Mouse (Mus musculus) neural tube, embryonic 13.5 days (tissue): ENCODE data around the gene Ces1a. TPM values are rescaled to one million over a fixed set of nuclear protein-coding genes. Genes with fewer than 3 reads are reported as not detected.

Source experiments
- ATAC-seq: fragments of 200-750 bp; cut with Nextera tagmentation; 2 replicates; pipeline ENCODE4 v1.8.0; 2017; ENCODE audit warnings: low read depth, mild to moderate bottlenecking, moderate TSS enrichment, moderate library complexity
- H3K27ac ChIP-seq: fragments of 300-500 bp; sonication (generic); replicated peaks from 2 replicates; pipeline ENCODE4 v1.5.1; 2015; ENCODE audit warnings: moderate library complexity, mild to moderate bottlenecking, inconsistent platforms
- H3K27me3 ChIP-seq: fragments of 300-500 bp; sonication (generic); 2 replicates; pipeline ENCODE4 v1.6.1; 2015; ENCODE audit warnings: mild to moderate bottlenecking, inconsistent platforms
- H3K36me3 ChIP-seq: fragments of 300-500 bp; sonication (generic); 2 replicates; pipeline ENCODE4 v1.6.1; 2015; ENCODE audit warnings: mild to moderate bottlenecking, inconsistent platforms
- H3K4me1 ChIP-seq: fragments of 300-500 bp; sonication (generic); replicated peaks from 2 replicates; pipeline ENCODE4 v1.6.1; 2015; ENCODE audit warnings: inconsistent platforms
- H3K4me2 ChIP-seq: fragments of 300-500 bp; sonication (generic); 2 replicates; pipeline ENCODE4 v1.6.1; 2015; ENCODE audit warnings: inconsistent platforms, mild to moderate bottlenecking, moderate library complexity
- H3K4me3 ChIP-seq: fragments of 300-500 bp; sonication (generic); 2 replicates; pipeline ENCODE4 v1.5.1; 2015; ENCODE audit warnings: mild to moderate bottlenecking, inconsistent platforms
- H3K9ac ChIP-seq: fragments of 300-500 bp; sonication (generic); 2 replicates; pipeline ENCODE4 v1.6.1; 2015; ENCODE audit warnings: moderate library complexity, mild to moderate bottlenecking, inconsistent platforms
- H3K9me3 ChIP-seq: fragments of 300-500 bp; sonication (generic); 2 replicates; pipeline ENCODE4 v1.6.1; 2016; ENCODE audit warnings: inconsistent platforms
- WGBS: fragments of 180-500 bp; shearing (Covaris S2); methylation state at CpG from one replicate; pipeline ENCODE4 v1.1.7; 2015; 5-methylcytosine and 5-hydroxymethylcytosine counted together
- polyA plus RNA-seq: library from polyadenylated mRNA; unstranded; fragments of >200 nt; fragmentation: Nextera tagmentation; extraction: Ambion mirVana; gene quantifications from 2 replicates; pipeline ENCODE4 v1.2.1, GENCODE M21; 2015

Gene Ces1a
- not detected in 2 replicates for polyA plus RNA-seq

DNA sequence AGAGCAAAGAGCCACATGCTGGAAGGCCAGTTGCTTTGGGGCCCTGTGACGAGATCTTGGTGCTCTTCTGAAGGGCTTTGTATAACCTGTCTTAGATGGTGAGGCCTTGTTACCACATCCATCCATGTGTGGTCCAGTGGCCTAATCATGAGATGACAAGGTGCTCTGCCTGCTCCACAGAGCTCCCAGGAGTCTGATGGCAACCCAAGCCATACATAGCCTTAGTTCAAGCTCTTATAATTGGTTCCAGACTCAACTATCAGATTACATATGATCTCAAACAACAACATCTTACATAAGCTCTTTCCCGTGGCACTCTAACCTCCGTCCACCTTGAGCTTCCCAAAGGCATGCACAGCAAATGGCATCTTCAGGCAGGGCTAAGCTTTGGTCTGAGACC is at the start of gene Ces1a:
Gene Ces1a (minus strand): TSS at position 101 of the 400 bp plus-strand sequence.
- Histone ChIP-seq H3K36me3 (no peaks in the 10 kb centered on the region), H3K27ac (no peak within 1 kb of the TSS), H3K9ac (no peak within 1 kb of the TSS), H3K4me2 (no peak within 1 kb of the TSS), H3K4me3 (no peak within 1 kb of the TSS), H3K9me3 (no peaks in the 10 kb centered on the region), H3K27me3 (no peaks in the 10 kb centered on the region), H3K4me1 (no peaks in the 10 kb centered on the region)
- WGBS: 82% methylated on average over 3 of the region's 3 CpGs
- ATAC-seq: no peak

DNA sequence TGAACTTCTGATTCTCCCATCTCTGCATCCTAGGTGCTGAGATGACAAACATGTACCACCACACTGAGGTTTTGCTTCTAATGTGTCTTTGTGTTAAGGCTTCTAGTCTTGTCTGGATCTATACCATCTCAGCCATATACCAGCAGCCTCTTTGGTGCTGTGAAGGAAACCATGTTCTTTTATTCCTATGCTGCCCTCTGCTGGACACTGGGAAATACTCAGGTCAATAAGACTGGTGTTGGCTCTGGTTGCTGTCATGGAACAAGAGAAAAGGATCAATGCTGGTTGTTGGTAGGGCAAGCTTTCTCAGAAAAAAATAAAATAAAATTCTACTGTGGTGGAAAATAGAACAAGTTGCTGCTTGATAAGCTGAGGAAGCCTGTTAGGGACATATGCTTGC is 47.4 kb upstream of the Ces1a start:
- H3K9me3 ChIP-seq: no peaks in the 10 kb centered on the region
- H3K27ac ChIP-seq: no peak overlapping the region
- H3K4me2 ChIP-seq: no peak overlapping the region
- no peak; the same call in 1 of the 2 replicates for ATAC-seq
- H3K9ac ChIP-seq: no peak overlapping the region
- H3K27me3 ChIP-seq: no peaks in the 10 kb centered on the region
- H3K4me3 ChIP-seq: no peak overlapping the region
- no peaks in the 10 kb centered on the region for H3K4me1 ChIP-seq
- H3K36me3 ChIP-seq: no peaks in the 10 kb centered on the region

DNA sequence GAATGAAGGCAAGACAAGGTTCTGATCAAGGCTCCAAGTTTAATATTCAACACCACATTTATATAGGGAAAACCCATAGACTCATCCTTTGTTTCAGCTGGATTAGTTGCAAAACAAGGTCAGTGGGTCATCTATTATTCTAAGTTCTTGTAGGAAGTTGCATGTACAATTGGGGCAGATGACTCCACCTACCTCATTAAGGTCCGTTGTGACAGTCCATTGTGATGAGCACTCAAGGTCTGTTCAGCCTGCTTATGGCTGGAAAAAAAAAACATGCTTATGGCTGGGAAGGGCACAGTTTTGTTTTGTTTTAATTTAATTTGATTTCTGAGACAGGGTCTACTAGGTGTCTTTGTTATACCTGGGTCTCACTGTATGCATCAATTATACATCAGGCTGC is 43.3 kb upstream of the Ces1a start:
- Histone ChIP-seq H3K9ac (no peak overlapping the region), H3K27ac (no peak overlapping the region), H3K4me1 (peaks cover 7% of the 10 kb centered on the region; the same call in 1 of the 2 replicates), H3K27me3 (no peaks in the 10 kb centered on the region), H3K36me3 (no peaks in the 10 kb centered on the region), H3K9me3 (no peaks in the 10 kb centered on the region), H3K4me2 (no peak overlapping the region), H3K4me3 (no peak overlapping the region)
- no peak for ATAC-seq
- 69% methylated on average over 1 of the region's 1 CpGs for WGBS

DNA sequence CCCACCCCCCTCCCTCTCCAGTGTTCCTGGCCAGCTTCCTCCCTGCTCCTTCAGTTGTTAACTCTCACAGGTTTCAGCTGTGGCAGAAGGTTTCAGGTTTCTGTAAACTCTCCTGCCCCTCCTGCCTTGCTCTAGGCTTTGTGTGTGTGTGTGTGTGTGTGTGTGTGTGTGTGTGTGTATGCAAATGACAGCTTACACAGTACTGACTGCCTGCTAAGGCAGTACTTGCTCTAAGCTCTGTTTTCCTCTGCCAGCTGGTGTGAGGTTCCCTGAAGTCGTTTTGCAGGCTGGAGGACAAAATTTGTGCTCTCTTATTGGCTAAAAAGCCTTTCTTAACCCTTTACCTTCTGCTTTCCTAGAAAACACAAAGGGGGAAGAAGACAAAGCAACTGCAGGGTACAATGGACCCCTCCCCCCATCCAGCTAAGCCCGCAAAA is 40.7 kb upstream of the Ces1a start:
- Histone ChIP-seq H3K9ac (no peak overlapping the region), H3K27me3 (no peaks in the 10 kb centered on the region)
- ATAC-seq: no peak

DNA sequence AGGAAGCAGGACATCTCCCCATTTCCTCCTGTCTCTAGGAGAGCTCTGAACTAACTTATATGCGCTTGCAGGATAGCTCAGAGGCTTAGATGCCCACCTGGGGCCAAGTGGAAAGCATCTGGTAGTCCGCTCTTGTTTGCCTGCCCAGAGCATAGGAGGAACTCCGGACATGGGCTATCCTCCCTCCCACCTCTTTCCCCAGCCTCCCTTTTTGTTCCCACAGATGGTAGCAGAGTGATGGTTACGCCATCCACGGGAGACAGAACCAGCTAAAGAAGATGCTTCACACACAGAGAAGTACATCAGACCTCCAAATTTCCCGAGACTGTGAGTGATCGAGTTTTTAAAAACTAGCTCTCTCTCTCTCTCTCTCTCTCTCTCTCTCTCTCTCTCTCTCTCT is 40.2 kb upstream of the Ces1a start:
- no peaks in the 10 kb centered on the region for H3K9me3 ChIP-seq
- no peak overlapping the region for H3K27ac ChIP-seq
- no peak overlapping the region for H3K4me2 ChIP-seq
- H3K4me3 ChIP-seq: no peak overlapping the region
- H3K36me3 ChIP-seq: no peaks in the 10 kb centered on the region
- H3K4me1 ChIP-seq: peaks cover 7% of the 10 kb centered on the region; the same call in 1 of the 2 replicates
- H3K27me3 ChIP-seq: no peaks in the 10 kb centered on the region
- ATAC-seq: no peak
- no peak overlapping the region for H3K9ac ChIP-seq
- 34% methylated on average over 7 of the region's 7 CpGs for WGBS

More for the DNA sequence above, 40.7 kb upstream of the Ces1a start:
- Histone ChIP-seq H3K4me2 (no peak overlapping the region), H3K4me3 (no peak overlapping the region), H3K4me1 (peaks cover 7% of the 10 kb centered on the region; the same call in 1 of the 2 replicates), H3K27ac (no peak overlapping the region), H3K9me3 (no peaks in the 10 kb centered on the region), H3K36me3 (no peaks in the 10 kb centered on the region)
- 7% methylated on average over 2 of the region's 2 CpGs for WGBS

DNA sequence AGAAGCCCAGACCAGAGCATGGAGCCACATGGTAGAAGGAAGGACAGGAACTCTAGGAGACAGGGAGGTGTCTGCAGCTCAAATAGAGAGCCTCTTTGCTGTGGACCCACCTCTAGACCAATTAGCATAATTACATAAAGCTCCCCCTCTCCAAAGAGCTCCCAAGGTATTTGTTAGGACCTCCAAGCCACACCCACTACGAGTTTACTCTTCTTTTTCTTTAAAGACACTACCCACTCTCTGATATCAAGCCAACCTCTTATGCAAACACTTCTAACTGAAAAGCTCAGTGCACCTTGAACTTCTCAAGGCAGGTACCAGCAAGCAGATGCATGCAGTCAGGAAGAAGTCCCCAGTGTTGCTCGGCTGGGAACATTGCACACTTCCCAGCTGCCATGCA is 31.9 kb upstream of the Ces1a start, which contains the start of gene Ces1b:
Gene Ces1b (minus strand): TSS at position 131 of the 400 bp plus-strand sequence.
- WGBS: 83% methylated on average over 2 of the region's 2 CpGs
- no peak for ATAC-seq
- H3K27me3 ChIP-seq: no peaks in the 10 kb centered on the region
- no peaks in the 10 kb centered on the region for H3K4me1 ChIP-seq
- H3K36me3 ChIP-seq: no peaks in the 10 kb centered on the region
- H3K9me3 ChIP-seq: no peaks in the 10 kb centered on the region
- H3K27ac ChIP-seq: no peak within 1 kb of the TSS
- H3K4me3 ChIP-seq: no peak within 1 kb of the TSS
- no peak within 1 kb of the TSS for H3K4me2 ChIP-seq
- H3K9ac ChIP-seq: no peak within 1 kb of the TSS

DNA sequence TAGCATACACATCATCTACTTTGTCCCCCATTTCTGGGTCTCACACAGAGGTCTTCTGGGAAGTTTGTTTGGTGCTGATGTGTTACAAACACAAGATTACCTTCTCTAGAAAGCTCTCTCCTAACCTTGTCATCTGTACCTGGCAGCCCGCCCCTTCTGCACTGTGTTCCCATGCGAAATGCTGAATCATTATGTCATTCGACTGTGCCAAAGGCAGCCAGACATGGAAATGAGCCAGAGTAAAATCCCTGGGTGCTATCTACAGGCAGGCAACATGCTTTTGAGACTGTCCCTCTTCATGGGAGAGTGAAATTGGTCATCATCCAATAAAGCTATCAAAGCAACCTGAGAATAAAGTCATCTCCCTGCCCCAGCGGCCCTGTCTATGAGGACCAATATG is 27.3 kb upstream of the Ces1a start:
- no peaks in the 10 kb centered on the region for H3K4me1 ChIP-seq
- no peaks in the 10 kb centered on the region for H3K9me3 ChIP-seq
- H3K27me3 ChIP-seq: no peaks in the 10 kb centered on the region
- no peaks in the 10 kb centered on the region for H3K36me3 ChIP-seq
- no peak overlapping the region for H3K4me2 ChIP-seq
- H3K27ac ChIP-seq: no peak overlapping the region
- WGBS: 88% methylated on average over 4 of the region's 4 CpGs
- no peak for ATAC-seq
- no peak overlapping the region for H3K4me3 ChIP-seq
- no peak overlapping the region for H3K9ac ChIP-seq

DNA sequence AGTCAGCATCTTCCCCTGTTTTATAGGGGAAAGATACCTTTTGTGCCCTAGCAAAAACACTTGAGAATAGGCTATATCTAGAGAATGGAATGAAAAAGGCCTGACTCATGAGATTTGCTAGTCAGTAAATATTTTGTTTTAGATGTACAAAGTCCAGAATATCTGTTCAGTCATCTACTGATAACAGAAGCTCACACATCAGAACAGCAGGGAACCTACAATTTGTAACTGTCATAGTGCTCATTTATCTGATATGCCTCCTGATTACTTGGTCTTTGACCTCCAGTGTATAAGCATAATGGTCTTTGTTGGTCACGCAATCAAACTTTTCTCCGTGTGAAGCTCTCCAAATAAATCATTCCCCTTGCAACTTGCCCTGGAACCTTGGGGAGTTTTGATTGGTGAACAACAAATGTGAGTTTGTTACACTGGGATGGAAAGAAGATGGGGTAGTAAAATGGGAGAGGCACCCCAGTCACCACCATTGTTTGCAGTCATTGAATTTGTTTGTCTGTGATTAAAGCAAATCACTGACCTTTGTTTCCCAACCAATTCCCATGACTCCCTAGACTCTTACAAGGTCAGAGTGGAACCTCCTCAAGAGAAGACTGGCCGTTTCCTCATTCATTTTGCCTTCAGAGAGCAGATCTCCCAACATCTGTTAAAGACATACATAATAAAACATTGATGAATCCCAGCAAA is 15.6 kb upstream of the Ces1a start:
- 18% methylated on average over 3 of the region's 3 CpGs for WGBS
- Histone ChIP-seq H3K27ac (no peak overlapping the region), H3K36me3 (no peaks in the 10 kb centered on the region), H3K4me1 (no peaks in the 10 kb centered on the region), H3K4me3 (no peak overlapping the region), H3K4me2 (no peak overlapping the region), H3K27me3 (no peaks in the 10 kb centered on the region), H3K9me3 (no peaks in the 10 kb centered on the region), H3K9ac (no peak overlapping the region)
- no peak for ATAC-seq

DNA sequence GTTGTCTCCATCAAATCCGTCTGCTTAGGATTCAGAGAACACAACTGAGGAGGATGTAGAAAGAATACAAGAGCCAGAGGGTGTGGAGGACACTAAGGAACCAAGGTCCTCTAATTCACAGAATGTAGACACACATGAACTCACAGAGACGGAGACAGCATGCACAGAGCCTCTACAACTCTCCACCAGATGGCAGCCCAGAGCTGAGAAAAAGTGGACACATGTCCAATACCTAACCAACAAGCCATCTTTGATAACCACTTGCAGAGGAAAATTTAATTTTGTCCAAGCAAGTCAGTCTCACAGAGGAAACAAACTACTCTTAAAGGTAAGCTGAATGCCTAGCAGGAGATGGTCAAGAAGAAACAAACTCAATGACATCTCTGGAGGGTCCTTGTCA is 11.2 kb upstream of the Ces1a start:
- ATAC-seq: no peak
- 26% methylated on average over 2 of the region's 2 CpGs for WGBS
- no peaks in the 10 kb centered on the region for H3K9me3 ChIP-seq
- H3K4me2 ChIP-seq: no peak overlapping the region
- H3K4me3 ChIP-seq: no peak overlapping the region
- no peaks in the 10 kb centered on the region for H3K4me1 ChIP-seq
- no peak overlapping the region for H3K27ac ChIP-seq
- H3K27me3 ChIP-seq: no peaks in the 10 kb centered on the region
- no peaks in the 10 kb centered on the region for H3K36me3 ChIP-seq
- no peak overlapping the region for H3K9ac ChIP-seq

DNA sequence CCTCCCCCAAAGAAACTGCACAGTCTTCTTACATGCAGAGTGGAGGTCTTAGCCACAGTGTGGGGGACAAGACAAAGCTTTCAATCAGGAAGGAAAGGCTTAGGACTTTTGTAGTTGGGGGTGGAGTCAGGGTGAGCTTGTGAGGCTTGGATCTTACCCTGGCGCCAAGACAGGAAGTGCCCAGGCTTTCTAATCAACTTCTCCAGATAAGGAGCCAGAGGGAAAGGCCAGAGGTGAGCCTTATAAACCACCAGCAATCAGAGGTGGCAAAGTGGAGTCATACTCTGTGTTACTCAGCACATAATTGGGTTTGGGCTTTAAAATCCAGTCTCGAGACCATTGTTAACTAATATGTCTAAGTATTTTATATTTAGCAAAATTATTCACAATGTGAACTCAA is 7.2 kb upstream of the Ces1a start:
- 73% methylated on average over 2 of the region's 2 CpGs for WGBS
- H3K27me3 ChIP-seq: no peaks in the 10 kb centered on the region
- H3K9ac ChIP-seq: no peak overlapping the region
- ATAC-seq: no peak
- no peaks in the 10 kb centered on the region for H3K9me3 ChIP-seq
- no peaks in the 10 kb centered on the region for H3K36me3 ChIP-seq
- H3K4me2 ChIP-seq: no peak overlapping the region
- no peaks in the 10 kb centered on the region for H3K4me1 ChIP-seq
- no peak overlapping the region for H3K27ac ChIP-seq
- no peak overlapping the region for H3K4me3 ChIP-seq

DNA sequence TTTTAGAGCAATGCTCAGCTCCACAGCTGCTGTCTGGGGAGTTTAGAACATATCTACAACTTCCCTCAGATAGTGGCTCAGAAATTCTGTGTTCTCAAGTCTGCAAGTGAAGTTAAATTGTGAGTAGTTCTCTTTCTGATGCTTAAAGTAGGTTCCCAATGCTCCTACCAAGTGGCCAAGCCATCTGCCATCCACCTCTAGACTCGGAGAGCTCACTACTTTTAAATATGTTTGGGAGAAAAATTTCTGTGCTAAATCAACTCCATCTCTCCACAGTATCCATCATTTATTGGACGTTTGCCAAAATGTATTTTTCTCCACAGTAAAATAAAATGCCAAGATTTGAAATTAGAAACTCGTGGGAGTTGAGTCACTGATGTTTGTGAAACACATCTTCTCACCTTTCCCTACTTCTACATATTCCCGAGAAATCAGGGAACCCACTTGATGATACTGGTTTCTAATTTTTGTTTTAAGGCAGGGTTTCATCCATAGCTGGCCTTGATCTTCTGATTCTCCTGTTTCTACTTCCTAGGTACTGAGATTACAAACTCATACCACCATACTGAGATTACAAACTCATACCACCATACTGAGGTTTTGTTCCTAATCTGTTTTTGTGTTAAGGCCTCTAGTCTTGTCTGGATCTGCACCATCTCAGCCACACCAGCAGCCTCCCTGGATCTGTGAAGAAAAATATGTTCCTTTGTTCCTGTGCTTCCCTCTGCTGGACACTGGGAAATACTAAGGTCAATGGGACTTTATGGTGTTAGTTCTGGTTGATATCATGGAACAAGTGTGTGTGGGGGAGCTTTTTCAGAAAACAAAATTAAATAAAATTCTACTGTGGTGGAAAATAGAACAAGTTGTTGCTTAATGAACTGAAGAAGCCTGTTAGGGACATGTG is 771 bp upstream of the Ces1a start:
- 68% methylated on average over 4 of the region's 4 CpGs for WGBS
- H3K9me3 ChIP-seq: no peaks in the 10 kb centered on the region
- ATAC-seq: no peak
- no peak overlapping the region for H3K27ac ChIP-seq
- H3K36me3 ChIP-seq: no peaks in the 10 kb centered on the region
- H3K4me2 ChIP-seq: no peak overlapping the region
- no peak overlapping the region for H3K9ac ChIP-seq
- no peak overlapping the region for H3K4me3 ChIP-seq
- no peaks in the 10 kb centered on the region for H3K27me3 ChIP-seq
- H3K4me1 ChIP-seq: no peaks in the 10 kb centered on the region

DNA sequence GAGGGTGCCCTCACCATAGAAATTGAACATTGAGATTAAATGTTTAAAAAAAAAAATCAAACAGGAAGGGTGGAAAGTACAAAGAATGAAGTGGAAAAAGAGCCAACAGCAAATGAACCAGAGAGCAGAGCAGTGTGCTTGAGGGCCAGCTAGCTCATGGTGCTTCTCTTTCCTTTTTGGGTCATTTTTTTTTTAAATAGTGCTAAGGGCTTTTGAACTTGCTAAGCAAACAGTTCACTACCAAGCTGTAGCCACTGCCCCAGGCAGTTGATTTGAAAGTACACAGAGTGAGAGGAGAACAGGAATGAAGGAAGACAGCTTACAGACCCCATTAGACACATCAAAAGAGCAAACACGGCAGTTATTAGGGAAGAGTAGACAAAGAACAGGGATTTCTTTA is 4.9 kb downstream of the Ces1a start:
- Histone ChIP-seq H3K4me1 (no peaks in the 10 kb centered on the region), H3K4me3 (no peak overlapping the region), H3K4me2 (no peak overlapping the region), H3K36me3 (no peaks in the 10 kb centered on the region), H3K9ac (no peak overlapping the region), H3K9me3 (no peaks in the 10 kb centered on the region), H3K27ac (no peak overlapping the region), H3K27me3 (no peaks in the 10 kb centered on the region)
- ATAC-seq: no peak
- whole genome bisulfite sequencing: 63% methylated on average over 1 of the region's 1 CpGs
